Mouse (Mus musculus) liver, adult 2 months (tissue): ENCODE measurements around the gene Zfp202. TPM values are rescaled to one million over a fixed set of nuclear protein-coding genes. Genes with fewer than 3 reads are reported as not detected.
"Not testable (repeated sequence)": the region's sequence is repeated elsewhere in the genome, so short reads cannot be mapped to it uniquely, and the experiment has no call there.

Experiments
- DNase-seq: peaks from one replicate; pipeline ENCODE4 v3.0.0-alpha.2; 2011; ENCODE audit warnings: low read depth, low spot score; ENCODE audit errors: extremely low read depth
- H3K27ac ChIP-seq: fragments of 200-500 bp; replicated peaks from 2 replicates; pipeline ENCODE4 v1.5.1; 2012; ENCODE audit warnings: low read depth, mild to moderate bottlenecking, control low read depth, inconsistent platforms, low read length; ENCODE audit not compliant: insufficient read depth
- H3K27me3 ChIP-seq: fragments of 200-500 bp; 2 replicates; pipeline ENCODE4 v1.6.1; 2012; ENCODE audit warnings: mild to moderate bottlenecking, moderate library complexity, low read length, inconsistent platforms; ENCODE audit not compliant: control insufficient read depth, insufficient read depth
- H3K36me3 ChIP-seq: fragments of 200-500 bp; 2 replicates; pipeline ENCODE4 v1.6.1; 2012; ENCODE audit warnings: low read length, inconsistent platforms; ENCODE audit not compliant: control insufficient read depth, insufficient read depth
- H3K4me1 ChIP-seq: fragments of 200-500 bp; 2 replicates; pipeline ENCODE4 v1.6.1; 2011; ENCODE audit warnings: low read length; ENCODE audit not compliant: control insufficient read depth, insufficient read depth
- H3K4me3 ChIP-seq: fragments of 200-500 bp; 2 replicates; pipeline ENCODE4 v1.5.1; 2011; ENCODE audit warnings: low read depth, mild to moderate bottlenecking, control low read depth, low read length, moderate library complexity; ENCODE audit not compliant: insufficient read depth
- H3K79me2 ChIP-seq: fragments of 200-500 bp; 2 replicates; pipeline ENCODE4 v1.6.1; 2012; ENCODE audit warnings: inconsistent platforms, mild to moderate bottlenecking, low read length, moderate library complexity; ENCODE audit not compliant: control insufficient read depth, insufficient read depth
- H3K9ac ChIP-seq: fragments of 200-500 bp; 2 replicates; pipeline ENCODE4 v1.6.1; 2012; ENCODE audit warnings: low read depth, mild to moderate bottlenecking, control low read depth, inconsistent platforms, low read length
- CTCF ChIP-seq: fragments of 200-500 bp; IDR thresholded peaks from 2 replicates; pipeline ENCODE4 v1.5.1; 2011; ENCODE audit warnings: low read depth, low read length, control low read depth
- POLR2A ChIP-seq: fragments of 200-500 bp; IDR thresholded peaks from 2 replicates; pipeline ENCODE4 v1.6.1; 2011; ENCODE audit warnings: low read length, control low read depth; ENCODE audit not compliant: insufficient read depth; ENCODE audit errors: extremely low read depth
- WGBS: fragments of 180-500 bp; shearing (Covaris S2); methylation state at CpG from one replicate; pipeline ENCODE4 v1.1.7; 2018; 5-methylcytosine and 5-hydroxymethylcytosine counted together
- polyA plus RNA-seq: library from polyadenylated mRNA; depleted of rRNA; stranded (reverse); fragments of >200 nt; gene quantifications from 2 replicates; pipeline ENCODE4 v1.2.3, GENCODE M21; 2012; rRNA removed
- total RNA-seq: library from RNA; depleted of rRNA; stranded (reverse); fragments of >200 nt; gene quantifications from 2 replicates; pipeline ENCODE4 v1.2.3, GENCODE M21; 2014; rRNA removed

The Zfp202 gene
- 0.65 and 0.67 TPM in 2 replicates for total RNA-seq
- 0.28 and 0.29 TPM in 2 replicates for polyA plus RNA-seq

GRCm38 (mm10) chr9:40192098-40193038 is at the start of gene Zfp202:
TSS of gene Zfp202 (plus strand) at chr9:40192316.
- no peaks in the 10 kb centered on the region for H3K27me3 ChIP-seq
- no peaks in the 10 kb centered on the region for H3K4me1 ChIP-seq
- H3K27ac ChIP-seq, result no peak within 1 kb of the TSS
- DNase-seq, result peak; percentile 61
- peak within 1 kb of the TSS; percentile 67 for H3K9ac ChIP-seq
- TF ChIP-seq CTCF (peak; percentile 6; the same call in 1 of the 2 replicates), POLR2A (no peak)
- H3K4me3 ChIP-seq, result peak within 1 kb of the TSS; percentile 64
- WGBS, result under 1% methylated on average over 56 of the region's 63 CpGs
- no peaks in the 10 kb centered on the region for H3K36me3 ChIP-seq
- H3K79me2 ChIP-seq, result no peaks in the 10 kb centered on the region

- no peaks in the 10 kb centered on the region for H3K79me2 ChIP-seq
- 78% methylated on average over 4 of the region's 4 CpGs for WGBS
Measured at GRCm38 (mm10) chr9:40155118-40155644, 36.9 kb upstream of the Zfp202 start.

GRCm38 (mm10) chr9:40166446-40166845 is 25.7 kb upstream of the Zfp202 start:
- 90% methylated on average over 1 of the region's 1 CpGs for WGBS
- Histone ChIP-seq H3K4me3 (no peak overlapping the region), H3K27me3 (no peaks in the 10 kb centered on the region), H3K4me1 (no peaks in the 10 kb centered on the region), H3K27ac (no peak overlapping the region), H3K36me3 (no peaks in the 10 kb centered on the region), H3K9ac (no peak overlapping the region), H3K79me2 (no peaks in the 10 kb centered on the region)
- TF ChIP-seq POLR2A (no peak), CTCF (no peak)
- DNase-seq, result no peak

More at GRCm38 (mm10) chr9:40155118-40155644, 36.9 kb upstream of the Zfp202 start:
- H3K4me1 ChIP-seq, result no peaks in the 10 kb centered on the region
- DNase-seq, result no peak
- no peaks in the 10 kb centered on the region for H3K36me3 ChIP-seq
- no peak overlapping the region for H3K9ac ChIP-seq
- no peak for TF ChIP-seq CTCF
- no peak for TF ChIP-seq POLR2A
- no peaks in the 10 kb centered on the region; the same call in 1 of the 2 replicates for H3K27me3 ChIP-seq
- no peak overlapping the region for H3K27ac ChIP-seq
- no peak overlapping the region for H3K4me3 ChIP-seq

- TF ChIP-seq POLR2A (no peak), CTCF (no peak)
- H3K9ac ChIP-seq, result no peak overlapping the region
- no peak for DNase-seq
- H3K36me3 ChIP-seq, result no peaks in the 10 kb centered on the region
- no peak overlapping the region for H3K27ac ChIP-seq
- H3K27me3 ChIP-seq, result no peaks in the 10 kb centered on the region
- no peak overlapping the region for H3K4me3 ChIP-seq
- no peaks in the 10 kb centered on the region for H3K79me2 ChIP-seq
- 78% methylated on average over 6 of the region's 6 CpGs for WGBS
- no peaks in the 10 kb centered on the region for H3K4me1 ChIP-seq
Measured at GRCm38 (mm10) chr9:40177017-40177416, 15.1 kb upstream of the Zfp202 start.

GRCm38 (mm10) chr9:40180620-40181019 is 11.5 kb upstream of the Zfp202 start, which contains the start of gene Olfr986:
TSS of gene Olfr986 (plus strand) at chr9:40180920.
- no peak for TF ChIP-seq CTCF
- no peak for TF ChIP-seq POLR2A
- no peak within 1 kb of the TSS for H3K4me3 ChIP-seq
- H3K9ac ChIP-seq, result no peak within 1 kb of the TSS
- no peak for DNase-seq
- no peaks in the 10 kb centered on the region for H3K36me3 ChIP-seq
- H3K79me2 ChIP-seq, result no peaks in the 10 kb centered on the region
- H3K4me1 ChIP-seq, result no peaks in the 10 kb centered on the region
- 0 out of 2 replicates have a peak, but pooled peaks cover 2% of the 10 kb centered on the region for H3K27me3 ChIP-seq
- WGBS, result 83% methylated on average over 5 of the region's 5 CpGs
- no peak within 1 kb of the TSS for H3K27ac ChIP-seq

- not testable (repeated sequence) for H3K79me2 ChIP-seq, H3K36me3 ChIP-seq, H3K4me3 ChIP-seq, H3K9ac ChIP-seq, DNase-seq, H3K27ac ChIP-seq, H3K4me1 ChIP-seq, H3K27me3 ChIP-seq
- 80% methylated on average over 2 of the region's 2 CpGs for WGBS
Measured at GRCm38 (mm10) chr9:40185166-40185565, 7.0 kb upstream of the Zfp202 start.
